Mouse (Mus musculus) erythroblast, embryonic 14.5 days (primary cell): ENCODE results near the gene Fam184a.

Source experiments
- GATA1 ChIP-seq: IDR thresholded peaks from 2 replicates; pipeline ENCODE4 v1.6.1; 2012; ENCODE audit warnings: low read length, inconsistent platforms, mixed read lengths
- TAL1 ChIP-seq: IDR thresholded peaks from 3 replicates; pipeline ENCODE4 v1.6.1; 2012; ENCODE audit warnings: low read length, inconsistent platforms, mixed read lengths

GRCm38 (mm10) chr10:53598821-53599220 is 152.1 kb downstream of the Fam184a start:
- no peak for TF ChIP-seq TAL1
- no peak for TF ChIP-seq GATA1
